Mouse (Mus musculus) liver, postnatal 0 days (tissue): Measurements from ENCODE around the gene Zfp579.

Experiments
- CTCF ChIP-seq: sonication (generic); IDR thresholded peaks from 2 replicates; pipeline ENCODE4 v1.5.1; 2016; ENCODE audit warnings: antibody characterized with exemption, low read depth
- EP300 ChIP-seq: IDR thresholded peaks from 2 replicates; pipeline ENCODE4 v1.6.1; 2016; ENCODE audit warnings: antibody characterized with exemption, low read depth, mild to moderate bottlenecking

DNA sequence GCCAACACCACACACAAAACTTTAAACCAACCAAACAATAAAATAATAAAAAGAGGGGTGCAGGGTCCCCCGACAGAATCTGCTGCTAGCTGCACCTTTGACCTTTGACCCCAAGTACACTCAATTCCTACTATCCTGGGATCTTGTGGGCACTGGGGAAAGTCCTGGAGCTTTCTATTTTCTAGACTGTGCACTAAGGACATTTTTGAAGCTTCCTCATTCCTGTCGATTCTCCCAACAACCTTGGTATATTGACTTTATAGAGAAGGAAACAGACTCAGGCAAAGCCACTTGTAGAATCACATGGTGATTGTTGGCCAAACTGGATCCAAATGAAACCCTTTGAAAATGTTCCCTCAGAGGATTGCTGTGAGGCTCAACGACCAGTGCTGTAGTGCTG is 20.1 kb upstream of the Zfp579 start:
- TF ChIP-seq EP300 (no peak), CTCF (no peak)
